Mouse (Mus musculus): ENCODE data around the gene Plcxd1. TPM values are rescaled to one million over a fixed set of nuclear protein-coding genes. Genes with fewer than 3 reads are reported as not detected.

Plcxd1 gene
- polyA plus RNA-seq, 1 experiment from 2014 or later: 0.63 TPM

DNA sequence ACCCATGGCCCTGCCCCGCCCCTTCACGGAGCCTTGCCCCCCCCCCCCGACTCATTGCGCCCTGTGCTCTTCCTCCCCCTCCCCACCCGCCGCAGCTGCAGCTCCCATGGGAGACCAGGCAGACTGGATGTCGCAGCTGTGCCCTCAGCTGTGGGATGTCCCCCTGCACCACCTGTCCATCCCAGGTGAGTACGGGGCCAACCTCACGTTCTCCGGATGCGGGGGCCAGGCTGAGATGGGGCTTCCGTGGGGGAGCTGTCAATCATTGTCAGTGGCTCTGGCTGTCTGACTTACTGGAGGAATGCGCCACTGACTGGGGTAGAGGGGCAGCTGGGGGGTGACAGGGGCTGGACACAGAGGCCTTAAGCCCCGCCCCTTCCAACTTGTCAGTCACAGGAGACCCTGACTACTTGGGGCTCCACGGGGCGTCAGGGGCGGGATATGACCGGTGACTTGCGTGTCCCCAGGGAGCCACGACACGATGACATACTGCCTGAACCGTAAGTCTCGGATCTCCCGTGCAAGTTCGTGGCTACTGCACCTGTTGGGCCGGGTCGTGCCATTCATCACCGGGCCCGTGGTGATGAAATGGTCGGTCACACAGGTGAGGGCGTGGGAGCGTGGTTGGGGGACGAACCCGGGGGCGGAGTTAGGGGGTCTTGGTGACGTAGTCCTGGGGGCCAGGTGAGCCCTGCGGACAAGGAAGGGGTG, 1.3 kb downstream of the Plcxd1 start:
- WGBS: 1% methylated on average over 32 of the region's 37 CpGs
- ATAC-seq (ENCODE audit: insufficient number of reproducible peaks, low FRiP score): peak; percentile 7; the same call in 1 of the 2 replicates

DNA sequence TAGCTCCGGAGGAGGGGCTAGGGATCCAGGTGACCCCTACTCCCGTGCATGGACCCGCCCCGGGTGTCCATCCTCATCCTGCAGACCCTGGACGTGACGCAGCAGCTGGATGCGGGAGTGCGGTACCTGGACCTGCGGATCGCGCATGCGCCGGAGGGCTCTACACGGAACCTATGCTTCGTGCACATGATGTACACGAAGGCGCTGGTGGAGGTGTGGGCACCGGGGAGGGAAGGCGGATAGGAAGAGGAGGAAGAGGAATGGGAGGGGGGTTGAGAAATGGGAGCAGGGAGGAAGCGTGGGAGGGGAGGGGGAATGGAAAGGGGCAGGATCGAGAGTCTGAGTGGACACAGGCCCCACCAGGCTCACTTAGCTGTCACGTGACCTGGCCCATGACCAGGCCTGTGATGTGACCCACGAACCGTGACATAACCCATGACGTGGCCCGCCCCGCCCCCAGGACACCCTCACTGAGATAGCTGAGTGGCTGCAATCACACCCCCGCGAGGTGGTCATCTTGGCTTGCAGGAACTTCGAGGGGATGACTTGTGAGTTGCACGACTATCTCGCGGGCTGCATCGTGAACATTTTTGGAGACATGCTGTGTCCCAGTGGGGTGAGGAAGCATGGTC, 2.1 kb downstream of the Plcxd1 start:
- WGBS: 12% methylated on average over 34 of the region's 34 CpGs
- Histone ChIP-seq H3K27me3 (replicated peaks) (0 out of 2 replicates have a peak, but pooled peaks cover 13% of the 10 kb centered on the region), H3K4me2 (peak overlapping the region; percentile 84), H3K4me3 (peak overlapping the region; percentile 41), H3K4me1 (replicated peaks) (peaks cover 27% of the 10 kb centered on the region), H3K9ac (peak overlapping the region; percentile 11; the same call in 1 of the 2 replicates), H3K27ac (ENCODE audit: poor library complexity, severe bottlenecking) (no peak overlapping the region), H3K36me3 (peaks cover 44% of the 10 kb centered on the region), H3K9me3 (replicated peaks) (0 out of 2 replicates have a peak, but pooled peaks cover 3% of the 10 kb centered on the region)
- ATAC-seq (ENCODE audit: insufficient number of reproducible peaks, low FRiP score): peak; percentile 57

More for the DNA sequence above, 1.3 kb downstream of the Plcxd1 start:
- Histone ChIP-seq H3K9me3 (replicated peaks) (0 out of 2 replicates have a peak, but pooled peaks cover 3% of the 10 kb centered on the region), H3K4me2 (peak overlapping the region; percentile 84), H3K4me1 (replicated peaks) (peaks cover 20% of the 10 kb centered on the region), H3K36me3 (peaks cover 37% of the 10 kb centered on the region), H3K9ac (peak overlapping the region; percentile 11; the same call in 1 of the 2 replicates), H3K27ac (ENCODE audit: poor library complexity, severe bottlenecking) (no peak overlapping the region), H3K4me3 (peak overlapping the region; percentile 41), H3K27me3 (replicated peaks) (0 out of 2 replicates have a peak, but pooled peaks cover 13% of the 10 kb centered on the region)

DNA sequence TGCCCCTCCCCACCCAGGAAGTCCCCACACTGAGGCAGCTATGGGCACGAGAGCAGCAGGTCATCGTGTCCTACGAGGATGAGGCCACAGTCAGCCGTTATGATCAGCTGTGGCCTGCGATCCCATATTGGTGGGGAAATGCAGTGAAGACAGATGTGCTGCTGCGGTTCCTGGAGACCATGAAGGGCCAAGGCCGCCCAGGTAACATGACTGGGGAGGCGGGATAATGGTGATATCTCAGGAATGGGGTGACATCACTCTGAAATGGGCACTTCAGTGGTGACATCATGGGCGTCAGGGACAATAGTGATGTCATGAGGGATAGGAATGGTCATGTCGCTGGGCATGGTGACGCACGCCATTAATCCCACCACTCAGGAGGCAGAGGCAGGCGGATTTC, 2.7 kb downstream of the Plcxd1 start:
- Histone ChIP-seq H3K4me3 (peak overlapping the region; percentile 41), H3K4me1 (replicated peaks) (peaks cover 29% of the 10 kb centered on the region), H3K27ac (ENCODE audit: poor library complexity, severe bottlenecking) (no peak overlapping the region), H3K36me3 (peaks cover 44% of the 10 kb centered on the region), H3K9me3 (replicated peaks) (0 out of 2 replicates have a peak, but pooled peaks cover 3% of the 10 kb centered on the region), H3K4me2 (peak overlapping the region; percentile 84; the same call in 1 of the 2 replicates), H3K27me3 (replicated peaks) (0 out of 2 replicates have a peak, but pooled peaks cover 13% of the 10 kb centered on the region), H3K9ac (no peak overlapping the region)
- ATAC-seq (ENCODE audit: insufficient number of reproducible peaks, low FRiP score): no peak
- 88% methylated on average over 13 of the region's 13 CpGs for WGBS

DNA sequence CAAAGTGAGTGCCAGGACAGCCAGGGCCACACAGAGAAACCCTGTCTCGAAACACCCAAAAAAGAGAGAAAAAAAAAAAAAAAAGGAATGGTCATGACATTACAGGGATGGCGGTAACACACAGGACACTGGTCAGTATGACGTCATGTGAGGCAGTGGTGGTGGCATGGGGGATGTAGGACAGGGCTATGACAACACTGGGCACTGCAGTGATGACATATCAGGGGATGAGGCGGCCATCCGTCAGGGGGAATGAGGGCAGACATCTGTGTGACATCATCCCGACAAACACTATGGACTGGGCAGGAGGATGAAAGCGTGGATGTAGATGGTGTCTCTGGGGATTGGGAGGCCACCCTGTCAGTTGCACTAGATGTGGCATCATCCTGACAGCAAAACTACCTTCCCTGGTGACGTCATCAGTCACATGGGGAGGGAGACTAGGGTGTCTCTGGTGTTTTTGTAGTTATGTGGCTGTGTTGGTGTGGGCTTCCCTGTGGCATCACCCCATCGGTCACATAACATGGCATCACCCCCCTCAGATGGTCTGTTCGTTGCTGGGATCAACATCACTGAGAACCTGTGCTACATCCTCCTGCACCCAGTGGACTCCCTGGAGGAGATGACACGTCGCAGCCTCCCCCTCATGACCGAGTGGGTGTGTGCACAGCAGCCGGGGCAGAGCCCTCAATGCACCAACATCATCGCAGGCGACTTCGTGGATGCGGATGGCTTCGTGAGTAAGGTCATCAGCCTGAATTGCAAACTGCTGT, 3.3 kb downstream of the Plcxd1 start:
- ATAC-seq (ENCODE audit: insufficient number of reproducible peaks, low FRiP score): no peak
- H3K9me3 ChIP-seq (replicated peaks): 0 out of 2 replicates have a peak, but pooled peaks cover 3% of the 10 kb centered on the region
- H3K4me1 ChIP-seq (replicated peaks): peaks cover 29% of the 10 kb centered on the region
- no peak overlapping the region for H3K4me3 ChIP-seq
- H3K27me3 ChIP-seq (replicated peaks): 0 out of 2 replicates have a peak, but pooled peaks cover 13% of the 10 kb centered on the region
- peaks cover 44% of the 10 kb centered on the region for H3K36me3 ChIP-seq
- no peak overlapping the region for H3K27ac ChIP-seq (ENCODE audit: poor library complexity, severe bottlenecking)
- 92% methylated on average over 19 of the region's 19 CpGs for WGBS
- H3K9ac ChIP-seq: no peak overlapping the region
- no peak overlapping the region for H3K4me2 ChIP-seq

DNA sequence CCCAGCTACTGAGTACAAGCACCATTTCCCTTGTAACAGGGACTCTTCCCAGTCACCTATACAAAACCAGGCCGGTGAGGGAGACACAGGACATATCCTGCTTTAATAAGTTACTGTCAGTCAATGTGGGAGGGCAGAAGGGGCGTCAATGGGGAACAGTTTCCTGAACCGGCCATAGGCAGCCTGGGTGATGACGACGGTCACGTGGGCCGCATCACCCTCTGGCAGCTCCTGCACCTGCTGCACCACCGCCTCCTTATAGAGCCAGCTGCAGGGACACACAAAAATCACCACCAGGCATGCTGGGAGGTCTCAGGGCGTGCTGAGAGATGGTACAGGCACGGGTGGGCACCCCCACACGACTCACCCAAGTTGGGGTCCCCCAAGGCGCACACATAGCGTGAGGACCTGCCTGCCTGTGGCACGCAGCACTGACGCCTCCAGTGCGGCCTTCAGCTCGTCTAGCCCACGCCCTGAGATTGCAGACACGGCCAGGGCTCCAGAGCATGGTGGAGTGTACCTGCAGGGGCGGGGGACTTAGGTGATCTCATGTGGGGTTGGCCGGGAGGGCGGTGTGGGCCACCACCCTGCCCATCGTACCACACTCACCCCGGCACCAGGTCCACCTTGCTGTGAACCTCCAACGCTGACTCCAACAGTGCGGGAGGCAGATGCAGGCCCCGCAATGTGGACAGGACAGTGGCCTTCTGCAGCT, 4.3 kb downstream of the Plcxd1 start:
- 0 out of 2 replicates have a peak, but pooled peaks cover 12% of the 10 kb centered on the region for H3K27me3 ChIP-seq (replicated peaks)
- 0 out of 2 replicates have a peak, but pooled peaks cover 3% of the 10 kb centered on the region for H3K9me3 ChIP-seq (replicated peaks)
- peaks cover 29% of the 10 kb centered on the region for H3K4me1 ChIP-seq (replicated peaks)
- H3K4me2 ChIP-seq: no peak overlapping the region
- H3K27ac ChIP-seq (ENCODE audit: poor library complexity, severe bottlenecking): no peak overlapping the region
- H3K9ac ChIP-seq: no peak overlapping the region
- no peak overlapping the region for H3K4me3 ChIP-seq
- peaks cover 44% of the 10 kb centered on the region for H3K36me3 ChIP-seq
- ATAC-seq (ENCODE audit: insufficient number of reproducible peaks, low FRiP score): no peak
- 93% methylated on average over 27 of the region's 27 CpGs for WGBS

DNA sequence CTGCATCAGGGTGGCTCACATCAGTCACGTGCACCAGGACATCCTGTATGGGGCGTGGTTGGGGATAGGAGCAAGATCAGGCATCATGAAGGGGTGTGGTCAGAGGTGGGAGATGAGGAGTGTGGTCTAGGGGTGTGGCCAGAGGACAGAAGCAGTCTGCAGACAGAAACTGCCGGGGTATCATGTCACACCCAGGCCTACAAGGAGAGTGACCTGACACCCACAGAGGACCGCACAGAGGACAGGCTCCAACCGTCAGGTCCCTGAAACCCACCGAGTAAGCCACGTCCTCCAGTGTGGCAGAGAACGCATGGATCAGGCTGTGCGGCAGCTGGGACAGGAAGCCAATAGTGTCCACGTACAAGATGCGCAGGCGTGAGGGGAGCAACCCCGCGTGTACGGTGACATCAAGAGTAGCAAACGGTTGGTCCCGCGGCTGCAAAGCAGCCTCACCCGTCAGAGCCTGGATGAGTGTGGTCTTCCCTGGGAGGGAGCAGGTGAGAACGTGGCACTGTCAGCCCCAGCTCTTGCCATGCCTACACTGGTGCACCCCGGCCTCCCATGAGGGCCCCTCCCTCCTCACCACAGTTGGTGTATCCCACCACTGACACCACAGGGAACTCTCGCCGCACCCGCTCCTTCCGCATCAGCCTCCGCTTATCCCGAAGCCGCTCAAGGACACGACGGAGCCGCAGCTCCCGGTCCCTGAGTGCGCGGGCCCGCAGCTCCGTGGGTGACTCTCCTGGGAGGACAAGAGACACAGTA, 5.0 kb downstream of the Plcxd1 start:
- Histone ChIP-seq H3K4me3 (no peak overlapping the region), H3K4me1 (replicated peaks) (peaks cover 29% of the 10 kb centered on the region), H3K4me2 (no peak overlapping the region), H3K9me3 (replicated peaks) (0 out of 2 replicates have a peak, but pooled peaks cover 3% of the 10 kb centered on the region), H3K9ac (no peak overlapping the region), H3K36me3 (peaks cover 44% of the 10 kb centered on the region), H3K27ac (ENCODE audit: poor library complexity, severe bottlenecking) (no peak overlapping the region), H3K27me3 (replicated peaks) (0 out of 2 replicates have a peak, but pooled peaks cover 5% of the 10 kb centered on the region)
- ATAC-seq (ENCODE audit: insufficient number of reproducible peaks, low FRiP score): no peak
- WGBS: 92% methylated on average over 36 of the region's 36 CpGs

DNA sequence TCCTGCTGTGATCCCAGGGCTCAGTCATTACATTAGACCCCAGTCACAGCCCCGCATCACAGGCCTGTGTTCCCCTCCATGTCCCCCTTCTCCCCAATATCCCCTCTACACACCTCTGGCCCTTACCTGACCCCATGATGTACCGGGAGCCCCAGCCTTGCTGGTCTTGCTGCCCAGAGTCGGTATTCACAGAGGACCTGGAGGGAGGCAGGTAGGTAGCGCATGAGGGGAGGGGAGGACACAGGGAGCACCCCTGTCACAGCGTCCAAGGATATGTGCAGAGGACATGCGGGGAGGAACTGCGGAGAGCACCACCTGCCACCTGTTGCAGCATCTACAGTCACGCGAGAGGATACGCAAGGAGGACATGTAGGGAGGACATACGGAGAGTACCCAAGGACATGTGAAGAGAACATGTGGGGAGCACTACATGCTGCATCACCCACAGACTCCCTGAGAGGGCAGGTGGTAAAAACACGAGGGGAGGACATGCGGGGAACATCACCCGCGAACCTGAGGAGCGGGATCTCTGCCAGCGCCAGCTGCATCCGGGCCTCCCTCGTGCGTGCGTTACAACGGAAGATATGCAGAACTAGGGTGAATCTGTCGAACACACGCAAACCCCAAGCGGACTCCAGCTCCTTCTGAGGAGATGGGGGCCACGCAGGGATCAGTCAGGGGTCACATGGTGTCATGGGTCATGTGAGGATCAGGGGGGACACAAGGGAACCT, 6.5 kb downstream of the Plcxd1 start:
- H3K4me3 ChIP-seq: peak overlapping the region; percentile 69
- H3K36me3 ChIP-seq: peaks cover 44% of the 10 kb centered on the region
- H3K9me3 ChIP-seq (replicated peaks): 0 out of 2 replicates have a peak, but pooled peaks cover 3% of the 10 kb centered on the region
- no peak for ATAC-seq (ENCODE audit: insufficient number of reproducible peaks, low FRiP score)
- WGBS: 92% methylated on average over 26 of the region's 26 CpGs
- no peaks in the 10 kb centered on the region for H3K27me3 ChIP-seq (replicated peaks)
- H3K9ac ChIP-seq: peak overlapping the region; percentile 75; the same call in 1 of the 2 replicates
- H3K4me2 ChIP-seq: peak overlapping the region; percentile 94
- H3K27ac ChIP-seq (ENCODE audit: poor library complexity, severe bottlenecking): no peak overlapping the region
- peaks cover 26% of the 10 kb centered on the region for H3K4me1 ChIP-seq (replicated peaks)

DNA sequence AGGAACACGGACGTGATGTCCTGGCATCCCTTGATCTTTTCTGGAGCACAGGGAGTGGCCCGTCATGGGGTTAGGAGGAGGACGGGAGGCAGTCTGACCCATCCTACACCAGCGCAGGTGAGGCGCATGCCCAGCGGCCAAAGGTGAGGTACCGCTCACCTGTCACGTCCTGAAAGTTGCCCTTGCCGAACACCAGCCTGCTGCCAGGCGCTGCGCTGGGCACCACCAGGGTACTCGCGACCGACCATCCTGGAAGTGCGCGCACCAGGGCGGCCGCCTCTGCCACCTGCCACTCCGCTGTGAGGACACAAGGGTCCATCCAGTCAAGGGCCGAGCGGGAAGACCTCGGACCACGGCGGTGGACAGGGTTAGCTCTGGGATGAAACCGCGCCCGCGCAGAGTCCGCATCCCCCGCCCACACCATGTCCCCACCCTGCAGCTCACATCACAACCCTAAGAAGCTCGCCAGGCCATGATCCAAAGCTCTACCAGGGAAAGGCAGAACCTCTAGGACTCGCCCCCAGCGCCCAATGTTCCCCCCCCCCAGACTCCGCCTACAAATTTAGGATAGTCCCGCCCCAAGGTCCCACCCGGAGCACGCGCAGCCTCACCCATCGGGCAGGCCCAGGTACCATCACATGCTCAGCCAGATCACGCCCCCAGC, 7.3 kb downstream of the Plcxd1 start:
- 0 out of 2 replicates have a peak, but pooled peaks cover 3% of the 10 kb centered on the region for H3K9me3 ChIP-seq (replicated peaks)
- peak overlapping the region; percentile 69 for H3K4me3 ChIP-seq
- H3K4me1 ChIP-seq (replicated peaks): peaks cover 18% of the 10 kb centered on the region
- WGBS: 15% methylated on average over 39 of the region's 41 CpGs
- H3K36me3 ChIP-seq: peaks cover 44% of the 10 kb centered on the region
- H3K9ac ChIP-seq: peak overlapping the region; percentile 75
- H3K27ac ChIP-seq (ENCODE audit: poor library complexity, severe bottlenecking): peak overlapping the region; percentile 96
- ATAC-seq (ENCODE audit: insufficient number of reproducible peaks, low FRiP score): peak; percentile 38
- H3K4me2 ChIP-seq: peak overlapping the region; percentile 94
- H3K27me3 ChIP-seq (replicated peaks): no peaks in the 10 kb centered on the region
